Mouse (Mus musculus): Measurements from ENCODE around the gene Exoc4.

Gene Exoc4

DNA sequence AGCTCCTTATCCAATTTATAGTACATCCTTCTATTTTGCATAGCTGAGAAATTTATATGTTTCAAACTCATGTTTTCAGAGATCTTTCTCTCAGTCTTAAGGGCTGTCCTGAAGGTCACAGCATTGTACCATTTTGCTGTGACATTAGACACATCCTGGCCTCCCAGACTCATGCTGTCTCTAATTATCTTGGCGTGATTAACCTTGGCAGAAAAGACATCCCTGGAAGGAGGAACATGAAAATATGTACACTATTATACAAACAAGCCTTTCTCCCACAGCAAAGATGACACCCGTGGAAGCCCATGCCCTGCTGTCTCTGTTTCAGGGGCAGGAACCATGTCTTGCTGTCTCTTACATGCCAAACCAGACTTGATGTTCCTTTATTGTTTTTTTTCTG, 59.8 kb downstream of the Exoc4 start:
- no peak for DNase-seq (ENCODE audit: low spot score in 2 of 2)

DNA sequence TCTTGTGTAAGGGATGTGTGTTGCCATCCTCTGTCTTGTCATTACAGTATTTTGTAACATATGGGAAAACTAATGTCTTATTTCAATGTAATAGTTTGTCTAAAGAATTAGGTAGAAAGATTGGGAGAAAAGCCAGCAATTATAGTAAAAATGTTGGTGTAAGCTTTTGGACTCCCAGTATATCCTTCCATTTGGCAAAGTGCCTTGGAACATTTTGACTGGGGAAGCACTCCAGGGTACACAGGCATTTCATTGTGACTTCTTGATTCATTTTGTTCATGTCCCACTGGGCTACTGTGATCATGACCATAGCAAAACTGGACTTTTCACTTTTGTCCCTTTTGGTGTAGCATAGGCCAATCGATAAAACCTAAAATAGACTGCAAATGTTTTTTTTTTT, 61.6 kb downstream of the Exoc4 start:
- DNase-seq (ENCODE audit: low spot score in 2 of 2), result no peak

DNA sequence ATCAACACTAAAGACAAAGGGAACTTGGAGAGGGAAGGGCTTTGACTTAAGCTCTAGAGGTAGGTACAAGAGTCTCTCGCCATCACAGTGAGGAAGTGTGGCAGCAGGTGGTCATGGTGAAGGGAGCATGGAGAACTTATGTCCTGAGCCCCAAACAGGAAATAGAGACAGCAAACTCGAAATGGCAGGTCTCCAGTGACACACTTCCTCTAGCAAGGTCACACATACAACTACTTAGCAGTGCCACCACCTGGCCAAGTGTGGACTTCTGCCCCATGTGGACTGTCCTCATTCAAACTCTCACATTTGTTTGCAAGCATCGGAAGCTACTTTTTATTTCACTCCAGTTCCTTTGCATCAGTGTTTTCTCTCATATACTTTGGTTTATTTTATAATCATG, 74.0 kb downstream of the Exoc4 start:
- DNase-seq (ENCODE audit: low spot score in 2 of 2), result no peak

DNA sequence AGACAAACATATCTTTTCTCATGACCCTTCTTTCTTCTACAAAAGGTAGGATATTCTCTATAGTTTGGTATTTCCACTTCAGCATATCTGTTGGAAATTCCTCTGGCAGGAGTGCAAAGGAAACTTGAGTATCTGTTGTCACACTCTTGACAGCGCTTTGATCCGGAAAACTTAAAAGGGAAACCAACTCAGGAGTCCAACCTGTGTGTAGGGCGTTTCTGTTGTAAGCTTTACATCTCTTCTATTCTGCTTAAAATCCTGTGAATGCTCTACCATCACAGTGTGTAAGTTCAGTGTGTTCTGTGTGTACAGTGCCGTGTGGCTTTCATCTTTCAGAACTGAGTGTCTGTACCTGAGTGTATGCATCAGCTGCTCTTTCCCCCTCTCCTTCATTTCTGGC, 74.5 kb downstream of the Exoc4 start:
- no peak for DNase-seq (ENCODE audit: low spot score in 2 of 2)

DNA sequence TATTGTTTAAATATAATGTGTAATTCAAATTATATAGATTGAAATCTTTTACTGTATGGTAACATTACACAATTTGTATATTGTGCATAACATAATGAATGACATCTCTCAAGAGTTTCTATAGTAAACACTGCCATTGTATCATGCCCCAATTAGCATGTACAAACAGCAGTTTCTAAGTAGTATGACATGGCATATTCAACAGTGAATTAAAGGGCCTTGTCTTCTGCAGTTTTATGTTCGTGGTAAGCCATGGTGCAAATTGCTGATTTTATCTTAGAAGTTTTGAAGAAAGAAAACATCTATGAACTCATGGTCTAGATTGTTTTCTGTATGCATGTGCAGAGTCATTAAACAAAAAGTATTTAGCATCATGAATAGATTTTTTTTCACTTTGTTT, 79.4 kb downstream of the Exoc4 start:
- no peak for DNase-seq (ENCODE audit: low spot score in 2 of 2)

DNA sequence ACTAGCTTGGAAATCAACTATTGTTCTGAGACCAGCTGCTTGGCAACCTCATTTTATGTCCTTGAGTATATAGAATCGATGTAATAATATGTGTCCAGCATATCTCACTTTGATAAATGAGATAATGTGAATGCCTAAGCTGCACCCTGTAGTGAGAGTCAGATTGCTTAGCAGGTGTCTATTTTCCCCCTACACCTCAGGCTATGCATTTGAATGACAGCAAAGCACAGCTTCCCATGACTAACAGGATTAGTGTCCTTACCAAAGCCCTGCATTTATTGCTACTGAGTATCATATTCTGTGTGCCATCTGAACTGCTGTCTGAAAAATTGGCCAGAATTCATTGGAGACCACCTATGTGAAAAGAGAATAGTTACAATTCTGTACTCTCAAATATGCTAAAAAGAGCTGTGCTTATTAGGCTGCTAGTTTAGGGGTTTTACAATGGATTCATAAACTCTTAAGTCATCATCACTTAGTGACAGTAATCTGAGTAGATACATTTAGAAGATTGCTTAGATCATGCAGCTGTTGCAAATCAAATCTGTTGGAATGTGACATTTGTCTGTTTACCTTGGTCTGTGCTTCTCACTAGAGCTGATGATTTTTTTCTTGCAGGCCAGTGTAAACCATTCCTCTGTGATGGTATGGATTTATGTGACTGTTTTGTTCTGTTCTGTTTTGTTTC, 98.3 kb downstream of the Exoc4 start:
- no peak for DNase-seq (ENCODE audit: low spot score in 2 of 2)

DNA sequence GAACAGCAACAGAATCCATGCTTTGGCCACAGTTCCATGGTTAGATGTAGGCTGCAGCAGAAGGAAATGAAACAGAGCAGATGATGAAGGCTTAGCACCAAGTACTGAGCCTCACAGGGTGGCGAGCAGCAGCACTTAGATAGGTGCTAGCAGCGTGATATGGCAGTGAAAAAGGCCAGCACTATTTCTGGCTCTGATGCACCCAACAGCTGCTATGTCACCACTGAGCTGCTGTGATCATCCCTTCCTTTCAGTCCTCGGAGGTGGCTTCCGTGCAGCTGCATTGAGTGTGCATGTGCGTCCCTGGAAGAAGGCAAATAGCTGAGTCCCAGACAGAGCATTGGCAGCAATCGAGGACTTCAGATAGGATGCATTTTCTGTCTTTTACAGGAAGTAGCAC, 112.7 kb downstream of the Exoc4 start:
- DNase-seq (ENCODE audit: low spot score in 2 of 2), result peak; percentile 7 to 28

DNA sequence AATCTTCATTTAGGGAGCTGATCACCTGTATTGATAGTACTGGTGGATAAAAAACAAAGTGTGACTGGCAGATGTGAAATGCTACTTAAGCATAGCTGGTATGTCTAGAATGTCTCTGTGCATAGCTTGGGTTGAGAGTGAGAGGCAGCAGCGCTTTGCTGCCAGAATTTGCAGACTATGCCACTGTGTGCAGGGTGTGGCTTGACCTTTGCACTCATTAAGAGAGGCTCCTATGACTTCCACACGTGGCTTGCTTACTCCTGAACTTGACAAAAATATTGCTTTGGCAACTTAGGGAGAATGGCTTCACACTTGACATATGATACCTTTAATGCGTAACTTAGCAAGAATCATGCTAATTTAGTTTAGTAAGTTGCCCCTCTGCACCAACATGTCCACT, 131.6 kb downstream of the Exoc4 start:
- no peak for DNase-seq (ENCODE audit: low spot score in 2 of 2)

DNA sequence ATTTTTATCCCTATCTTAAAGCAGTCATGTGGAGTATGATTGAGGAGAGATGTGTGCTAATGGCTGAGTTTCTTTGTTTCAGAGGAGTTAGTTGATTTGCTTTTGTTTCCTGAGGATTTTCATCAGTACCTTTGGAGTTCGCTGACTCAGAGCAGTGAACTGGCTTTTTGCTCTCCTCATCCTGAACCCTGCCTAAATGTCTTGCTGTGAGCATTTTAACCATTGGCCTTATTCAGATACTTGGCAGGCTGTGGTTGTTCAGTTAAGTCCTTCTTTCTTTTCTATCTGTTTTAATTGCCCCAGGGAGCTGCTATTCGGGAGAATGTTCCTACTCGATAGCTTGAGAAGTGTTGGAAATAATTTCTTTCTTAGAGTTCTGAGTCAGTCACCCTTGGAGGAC, 133.3 kb downstream of the Exoc4 start:
- DNase-seq (ENCODE audit: low spot score in 2 of 2), result no peak

DNA sequence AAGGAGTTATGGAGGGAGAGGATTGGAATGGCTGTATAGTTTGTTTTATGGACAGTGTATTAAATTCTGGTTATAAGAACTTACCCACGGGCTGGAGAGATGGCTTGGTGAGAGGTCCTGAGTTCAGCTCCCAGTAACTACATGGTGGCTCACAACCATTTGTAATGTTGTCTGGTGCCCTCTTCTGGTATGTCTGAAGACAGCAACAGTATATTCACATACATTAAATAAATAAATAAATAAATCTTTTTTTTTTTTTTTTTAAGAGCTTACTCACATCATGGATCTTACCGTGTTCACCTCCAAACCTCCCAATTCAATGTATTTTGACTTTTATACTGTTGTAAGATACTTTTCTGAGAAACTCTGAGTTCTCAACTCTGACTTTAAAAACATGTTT, 143.1 kb downstream of the Exoc4 start:
- no peak for DNase-seq (ENCODE audit: low spot score in 2 of 2)

DNA sequence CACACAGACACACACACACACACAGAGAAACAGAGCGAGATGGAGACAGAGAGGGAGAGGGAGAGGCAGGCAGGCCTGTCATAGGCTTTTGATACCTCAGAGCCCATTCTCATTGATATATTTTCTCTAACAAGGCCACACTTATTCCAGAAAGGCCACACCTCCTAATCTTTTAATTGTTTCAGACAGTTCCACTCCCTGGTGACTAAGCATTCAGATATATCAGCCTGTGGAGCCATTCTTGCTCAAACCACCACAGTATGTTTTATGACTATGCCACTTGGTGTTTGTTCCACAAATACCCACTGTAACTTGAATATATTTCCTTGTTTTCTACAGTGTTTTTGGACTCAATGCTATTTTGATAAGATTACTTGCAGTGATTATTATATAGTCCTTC, 150.6 kb downstream of the Exoc4 start:
- no peak for DNase-seq (ENCODE audit: low spot score in 2 of 2)

DNA sequence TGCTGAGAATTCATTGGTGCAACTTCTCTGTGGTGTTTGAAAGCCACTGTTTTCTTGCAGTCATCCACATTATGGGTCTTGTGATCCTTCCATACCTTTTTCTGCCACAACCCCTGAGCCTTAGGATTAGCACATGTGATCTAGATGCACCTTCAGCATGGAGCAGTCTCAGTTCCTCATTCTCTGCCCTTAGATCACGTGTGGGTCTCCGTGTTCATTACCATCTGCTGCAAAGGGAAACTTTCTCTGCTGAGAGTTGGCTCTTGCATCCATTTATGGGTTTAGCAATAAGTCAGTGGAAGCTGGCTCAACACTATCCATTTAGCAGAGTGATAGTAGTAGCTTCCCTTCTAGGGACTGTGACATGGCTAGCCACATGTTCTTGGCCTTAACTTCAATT, 152.3 kb downstream of the Exoc4 start:
- DNase-seq (ENCODE audit: low spot score in 2 of 2), result no peak

DNA sequence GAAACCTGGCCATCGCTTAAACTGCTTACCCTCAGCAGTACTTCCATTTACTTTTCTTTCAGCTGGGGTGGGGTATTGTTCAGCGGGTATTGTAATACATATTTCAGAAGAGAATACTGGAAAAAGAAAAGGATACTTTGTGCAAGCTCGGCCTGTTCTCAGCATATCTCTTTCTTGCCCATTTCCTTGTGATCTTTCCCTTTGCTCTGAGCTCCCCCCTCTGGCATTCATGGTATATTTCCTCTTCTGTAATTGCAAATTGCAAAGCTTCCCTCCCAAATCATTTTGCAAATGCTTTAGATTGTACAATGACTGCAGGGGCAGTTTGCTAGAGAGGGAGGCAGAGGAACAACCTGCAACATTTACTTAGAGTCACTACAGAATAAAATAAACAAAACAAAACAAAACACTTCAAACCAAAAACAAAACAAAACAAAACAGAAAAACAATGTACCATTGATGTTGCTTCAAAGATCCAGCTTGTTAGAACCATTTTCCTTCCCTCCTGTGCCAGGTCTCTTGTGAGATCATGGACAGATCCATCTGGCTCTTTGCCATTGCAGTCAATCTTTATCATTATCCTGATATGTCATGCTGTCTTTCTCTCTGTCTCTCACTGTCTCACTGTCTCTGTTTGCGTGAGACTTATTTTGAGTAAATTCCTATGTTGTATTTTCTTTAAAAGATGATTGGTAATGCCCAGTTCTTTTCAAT, 156.8 kb downstream of the Exoc4 start:
- DNase-seq (ENCODE audit: low spot score in 2 of 2), result no peak

DNA sequence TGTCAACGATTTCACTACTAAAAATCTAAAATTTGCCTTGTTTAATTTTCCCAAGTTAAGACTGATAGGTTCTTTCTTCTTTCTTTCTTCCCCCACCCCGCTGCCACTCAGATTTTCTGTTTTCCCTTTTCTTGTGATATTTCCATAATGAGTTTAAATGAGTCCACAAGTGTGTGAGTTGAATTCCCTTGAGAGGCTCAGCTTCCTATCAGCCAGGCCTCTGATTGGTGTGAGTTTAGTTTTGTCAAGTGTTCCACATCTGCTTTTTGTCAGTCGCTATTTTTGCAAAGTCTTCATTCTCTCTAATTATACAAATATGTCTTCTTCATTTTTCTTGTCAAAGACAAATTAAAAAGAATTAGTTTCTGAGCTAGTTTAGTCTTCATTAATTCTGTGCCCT, 160.7 kb downstream of the Exoc4 start:
- DNase-seq (ENCODE audit: low spot score in 2 of 2), result no peak

DNA sequence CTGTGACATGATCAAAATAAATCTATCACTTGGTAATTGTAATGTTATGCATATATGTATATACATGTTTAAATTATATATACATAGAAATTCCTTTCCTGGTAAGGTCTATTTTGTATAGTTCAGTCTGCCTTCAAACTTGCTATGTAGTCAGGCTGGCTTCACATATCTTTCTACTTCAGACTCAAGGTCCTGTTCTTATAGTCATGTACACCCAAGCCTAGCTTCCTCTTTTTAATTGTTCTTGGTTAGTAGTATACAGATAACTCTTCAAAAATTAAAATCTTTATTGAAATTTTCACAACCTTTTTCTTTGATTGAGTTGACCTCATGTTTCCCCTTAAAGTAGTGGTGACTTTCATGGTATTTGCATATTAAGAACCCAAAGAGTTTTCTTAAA, 176.1 kb downstream of the Exoc4 start:
- no peak for DNase-seq (ENCODE audit: low spot score in 2 of 2)

DNA sequence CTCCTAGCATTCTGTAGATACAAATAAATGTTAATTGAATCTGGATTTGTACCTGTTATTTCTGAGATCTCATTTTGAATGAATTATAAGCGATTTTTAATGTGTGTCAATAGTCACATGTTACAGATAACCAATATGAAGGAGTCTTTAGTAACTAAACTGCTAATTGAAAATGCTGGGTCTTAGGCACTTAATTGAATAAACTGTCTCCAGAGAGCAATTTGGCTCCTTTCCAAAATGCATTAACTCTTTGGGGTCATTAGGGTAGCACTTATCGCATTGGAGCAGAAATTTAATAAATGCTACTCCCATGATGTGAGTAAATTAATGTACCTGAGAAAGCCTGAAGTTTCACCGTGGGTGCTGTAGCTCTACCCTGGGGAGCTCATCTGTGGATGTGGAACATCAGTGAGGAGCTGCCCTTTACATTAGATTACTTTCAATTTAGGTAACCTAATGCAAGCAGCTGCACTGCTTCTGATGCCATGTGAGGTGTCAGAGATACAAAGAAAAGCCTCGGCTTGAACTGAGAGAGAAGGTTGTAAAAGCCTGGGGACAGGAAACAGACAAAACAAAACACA, 182.4 kb downstream of the Exoc4 start:
- DNase-seq (ENCODE audit: low spot score in 2 of 2), result no peak

DNA sequence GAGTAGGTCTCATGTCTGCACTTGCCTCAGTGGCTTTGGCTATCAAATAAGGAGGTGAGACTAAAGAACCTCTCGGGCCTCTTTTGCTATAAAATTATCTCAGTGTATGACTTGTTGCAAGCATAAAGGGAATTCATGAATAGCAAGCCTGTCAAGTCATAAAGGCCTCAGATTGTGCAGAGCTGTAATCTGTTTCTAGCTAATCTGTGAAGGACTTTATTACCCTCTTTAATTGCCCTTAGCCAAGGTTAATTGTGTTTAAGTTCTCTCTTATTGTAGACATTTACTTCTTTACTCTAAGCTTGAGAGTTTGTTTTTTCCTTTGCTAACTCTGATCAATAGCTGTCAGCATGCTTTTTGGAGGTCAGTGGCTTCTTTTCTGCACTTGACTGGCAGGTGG, 191.6 kb downstream of the Exoc4 start:
- DNase-seq (ENCODE audit: low spot score in 2 of 2), result no peak

DNA sequence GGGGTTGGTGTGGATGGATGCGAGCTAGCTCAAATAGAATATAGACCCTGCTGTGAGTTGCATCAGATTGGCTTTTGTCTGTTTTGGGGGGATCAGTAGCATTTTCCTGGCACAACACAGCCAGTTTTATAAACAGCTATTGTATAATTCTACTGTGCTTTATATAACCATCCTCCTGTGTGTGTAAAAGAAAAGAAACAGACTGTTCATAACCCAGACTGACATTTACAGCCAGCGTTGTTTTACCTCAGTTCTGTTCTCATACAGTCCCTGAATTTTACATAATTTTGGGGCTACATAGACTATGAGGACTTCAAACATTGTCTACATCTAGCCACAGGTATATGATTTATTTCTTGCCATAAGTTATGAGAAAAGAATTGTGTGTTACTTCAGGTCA, 204.9 kb downstream of the Exoc4 start:
- no peak for DNase-seq (ENCODE audit: low spot score in 2 of 2)

DNA sequence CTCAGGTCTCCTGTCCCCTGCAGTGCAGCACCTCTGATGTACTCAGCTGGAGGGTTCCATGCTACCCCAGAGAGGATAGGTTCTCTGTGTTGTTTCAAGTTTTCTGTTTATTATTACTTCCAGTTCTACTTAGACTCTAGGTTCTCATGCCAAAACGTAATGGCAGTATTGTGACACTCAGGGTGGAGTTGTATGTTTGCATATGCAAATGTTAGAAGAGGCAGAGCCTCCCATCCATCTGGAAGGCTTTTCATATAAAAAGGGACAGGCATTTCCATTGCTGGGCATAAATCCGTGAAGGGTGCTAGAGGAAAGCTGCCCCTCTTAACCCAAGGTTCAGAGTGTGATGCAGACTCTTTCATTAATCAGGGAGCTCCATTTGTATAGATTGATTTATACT, 205.5 kb downstream of the Exoc4 start:
- no peak for DNase-seq (ENCODE audit: low spot score in 2 of 2)

DNA sequence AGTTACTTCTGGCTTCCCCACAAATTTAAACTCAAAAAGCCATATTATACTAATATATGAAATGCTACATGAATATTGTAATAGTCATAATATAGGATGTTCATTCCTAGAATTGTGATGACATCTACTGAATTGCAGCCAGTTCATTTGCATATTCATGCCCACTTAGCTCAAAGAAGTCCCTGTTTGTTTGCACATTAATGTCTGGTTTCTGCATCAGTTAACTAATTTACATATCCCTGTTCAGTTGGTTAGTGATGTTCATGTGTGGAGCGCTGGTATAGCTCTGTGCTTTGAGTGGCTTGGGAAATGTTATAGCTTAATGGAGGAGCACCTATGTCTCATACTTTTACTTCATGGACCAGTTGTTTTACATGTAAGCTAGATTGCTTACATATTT, 206.4 kb downstream of the Exoc4 start:
- DNase-seq (ENCODE audit: low spot score in 2 of 2), result no peak

DNA sequence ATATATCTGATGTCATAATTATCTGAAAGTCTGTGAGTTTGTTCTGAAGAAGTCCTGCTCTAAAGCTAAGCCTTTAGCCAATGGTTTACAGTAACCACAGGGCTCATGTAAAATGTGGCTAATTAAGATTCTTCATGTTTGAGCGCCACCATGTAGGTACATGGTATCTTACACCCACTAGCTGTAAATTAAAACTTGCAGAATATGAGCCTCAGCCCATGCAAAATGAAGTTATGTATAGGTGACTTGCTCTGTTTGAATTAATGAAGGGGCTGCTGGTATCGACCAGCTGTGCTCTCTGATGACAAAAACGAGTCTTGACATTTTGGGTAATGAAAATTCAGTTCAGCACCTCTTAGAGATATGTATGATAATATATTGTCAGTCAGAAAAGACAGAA, 216.0 kb downstream of the Exoc4 start:
- DNase-seq (ENCODE audit: low spot score in 2 of 2), result no peak

DNA sequence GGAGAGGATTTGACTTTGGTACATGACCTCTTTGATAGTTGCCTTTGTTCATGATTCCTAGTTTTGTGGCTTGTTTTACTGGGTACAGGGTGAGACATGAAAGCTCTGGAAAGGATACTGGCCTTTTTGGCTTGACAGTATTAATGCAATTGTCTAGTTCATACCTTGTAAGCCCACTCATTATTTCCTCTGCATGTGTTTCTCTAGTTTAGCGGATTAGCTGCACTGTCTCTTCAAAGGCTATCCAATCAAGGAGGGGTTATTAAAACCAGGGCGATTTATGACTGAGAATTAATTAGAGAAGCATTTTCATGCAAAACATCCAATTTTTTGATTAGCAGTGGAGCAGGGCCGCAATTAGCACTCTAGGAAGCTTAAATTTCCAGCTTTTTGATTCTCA, 216.5 kb downstream of the Exoc4 start:
- DNase-seq (ENCODE audit: low spot score in 2 of 2), result no peak

DNA sequence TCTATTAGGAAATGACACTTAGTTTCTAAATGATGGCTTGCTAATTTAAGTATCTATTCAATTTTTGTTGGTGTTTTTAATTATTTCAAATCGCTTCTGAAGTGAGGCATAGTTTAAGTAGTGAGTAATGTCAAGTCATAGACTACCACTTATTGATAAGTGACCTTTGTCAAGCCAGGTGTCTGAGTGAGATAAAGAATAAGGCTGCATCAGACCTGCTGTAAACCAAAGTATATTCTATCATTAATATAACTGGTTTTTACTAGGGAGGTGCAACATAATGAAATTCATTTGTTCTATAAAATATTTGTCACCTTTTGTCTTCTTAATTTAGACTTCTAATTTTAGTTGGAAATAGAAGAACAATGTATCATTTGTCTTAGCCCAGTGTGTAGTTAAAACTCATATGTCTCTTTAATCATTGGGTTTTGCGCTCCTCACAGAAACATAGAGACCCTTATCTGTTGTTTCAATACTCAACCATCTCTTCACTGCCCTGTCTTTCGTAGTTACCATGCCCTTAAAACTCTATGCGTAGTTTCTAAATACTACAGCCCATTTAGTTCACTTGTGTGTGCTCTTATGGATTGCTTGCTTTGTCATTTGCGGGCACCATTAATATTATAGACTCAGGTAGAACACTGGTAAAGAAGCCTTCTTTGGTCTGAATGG, 217.4 kb downstream of the Exoc4 start:
- DNase-seq (ENCODE audit: low spot score in 2 of 2), result no peak
